Mouse (Mus musculus) heart, adult 18-20 months (tissue): ENCODE data around the gene Serf2. TPM values are rescaled to one million over a fixed set of nuclear protein-coding genes. Genes with fewer than 3 reads are reported as not detected.
"Not testable (repeated sequence)": the region's sequence is repeated elsewhere in the genome, so short reads cannot be mapped to it uniquely, and the experiment has no call there.

Experiments
- DNase-seq, 2 experiments: peaks; one replicate each; pipeline ENCODE4 v3.0.0; 2021 to 2022; ENCODE audit warnings: mixed read lengths in 1 of 2
- total RNA-seq, 2 experiments: library from RNA; stranded (reverse); gene quantifications; 2 replicates each; pipeline ENCODE4 v1.2.3; 2021

Serf2 gene
- total RNA-seq, 2 experiments from 2014 or later, result 366 to 459 TPM

DNA sequence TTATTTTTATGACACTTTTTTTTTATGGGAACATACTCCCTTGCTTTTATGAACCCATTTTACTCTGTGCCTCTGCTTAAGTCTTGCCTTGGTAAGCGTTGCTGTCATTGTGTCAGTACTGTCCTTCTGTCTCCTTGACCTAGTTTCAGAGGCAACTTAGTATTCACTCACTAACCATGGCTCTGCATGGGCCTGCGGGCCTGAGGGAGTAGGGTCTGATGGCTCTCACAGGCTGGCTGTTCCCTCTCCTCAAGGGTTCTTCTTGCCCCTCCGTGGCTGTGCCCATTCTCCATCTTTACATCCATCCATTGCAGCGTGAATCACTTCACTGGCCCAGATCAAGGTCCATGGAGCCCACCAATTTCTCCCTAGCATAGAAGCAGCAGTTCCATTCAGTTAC is 2.5 kb upstream of the Serf2 start:
- no peak for DNase-seq

DNA sequence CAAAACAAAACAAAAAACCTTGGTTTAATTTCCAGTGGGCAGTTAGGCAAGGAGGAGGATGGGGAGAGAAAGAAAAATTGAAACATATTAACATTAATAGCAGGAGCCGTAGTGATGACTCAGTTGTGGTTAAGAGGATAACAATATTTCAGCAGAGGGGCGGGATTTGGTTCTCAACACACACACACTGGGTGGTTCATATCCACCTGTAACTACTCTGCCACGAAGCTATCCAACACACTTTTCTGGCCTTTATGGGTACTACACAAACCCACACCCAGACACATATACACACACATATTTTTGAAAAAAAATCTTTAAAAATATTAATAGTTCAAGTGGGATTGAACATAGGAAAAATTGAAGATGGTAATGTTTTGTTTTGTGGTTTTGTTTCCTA is 2.0 kb upstream of the Serf2 start:
- DNase-seq, result no peak

DNA sequence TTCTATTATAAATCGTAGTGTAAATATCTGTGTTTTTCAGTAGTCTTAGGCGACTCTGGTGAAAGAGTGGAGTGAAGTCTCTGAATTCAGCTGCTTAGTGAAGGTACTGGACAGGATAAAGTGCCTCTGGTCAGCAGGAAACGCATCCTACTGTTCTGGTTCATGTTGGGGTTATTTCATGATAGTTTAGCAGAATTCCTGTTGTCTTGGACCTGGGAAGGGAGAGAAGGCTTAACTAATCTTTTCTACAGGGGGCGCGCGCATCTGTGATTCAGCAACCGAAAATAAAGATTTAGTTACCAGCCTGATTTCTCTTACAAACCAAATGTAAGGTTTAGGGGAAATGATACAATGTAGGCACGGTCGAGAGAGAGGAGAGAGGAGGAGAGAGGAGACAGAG is 859 bp upstream of the Serf2 start:
- DNase-seq, result peak; percentile 58 to 79

DNA sequence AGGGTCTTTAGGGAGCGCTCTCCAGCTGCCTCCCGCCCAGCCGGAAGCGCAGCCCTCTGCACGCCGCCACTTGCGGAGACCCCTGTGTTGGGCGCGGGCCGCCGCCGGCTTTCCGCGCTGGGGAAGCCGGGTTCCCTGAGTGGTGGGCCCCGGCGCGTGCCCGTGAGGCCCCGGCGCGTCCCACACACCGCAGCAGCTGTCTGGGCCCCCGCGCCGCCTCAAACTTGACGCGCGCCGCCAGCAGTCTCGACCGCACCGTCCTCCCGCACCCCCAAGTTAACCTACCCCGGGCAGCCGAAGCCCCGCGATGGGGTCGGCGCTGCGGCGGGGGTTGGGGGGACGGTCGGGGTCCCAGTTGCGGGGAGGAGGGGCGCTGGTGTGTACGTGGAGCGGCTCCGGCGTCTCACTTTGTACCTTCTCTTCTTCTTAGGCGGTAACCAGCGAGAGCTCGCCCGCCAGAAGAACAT is 583 bp downstream of the Serf2 start:
- peak in 1 of 2 experiments; percentile 47 for DNase-seq

DNA sequence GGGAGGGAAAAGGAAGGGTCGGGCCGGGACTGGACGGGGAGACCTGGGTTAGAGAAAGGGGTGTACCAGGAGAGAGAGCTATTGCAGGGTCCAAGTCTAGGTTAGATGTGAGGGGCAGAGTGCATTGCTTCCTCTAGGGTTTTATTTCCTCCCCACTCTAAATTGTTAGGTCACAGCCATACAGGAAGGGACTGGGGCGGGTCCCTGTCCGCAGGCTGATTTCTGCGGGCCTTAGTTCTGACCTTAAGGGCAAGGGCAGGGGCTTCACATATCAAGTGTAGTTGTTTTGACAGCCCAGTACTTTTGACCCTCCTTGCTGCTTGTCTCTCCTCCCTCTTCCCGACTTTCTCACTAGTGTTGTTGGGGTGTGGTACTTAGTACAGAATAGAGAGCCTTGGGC is 1.1 kb downstream of the Serf2 start:
- peak in 1 of 2 experiments; percentile 48 for DNase-seq

DNA sequence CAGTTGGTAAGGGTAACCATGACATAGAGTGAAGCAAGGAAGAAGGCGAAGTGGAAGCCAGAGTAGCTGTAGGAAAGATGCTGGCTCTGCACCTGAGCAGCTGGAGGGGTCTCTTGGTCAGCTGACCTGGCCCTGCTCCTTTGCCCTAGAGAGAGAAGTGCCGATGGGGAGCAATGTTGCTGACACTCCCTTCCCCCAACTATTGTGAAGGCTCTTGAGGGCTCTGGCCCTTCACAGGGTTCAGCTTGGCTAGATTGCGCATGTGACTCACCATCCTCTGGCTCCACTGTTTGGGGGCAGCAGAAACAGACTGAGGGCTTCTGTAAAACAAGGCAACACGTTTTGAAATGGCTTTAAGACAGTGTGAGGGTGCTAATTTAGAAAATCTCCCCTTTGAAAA is 3.4 kb downstream of the Serf2 start:
- DNase-seq, result no peak

DNA sequence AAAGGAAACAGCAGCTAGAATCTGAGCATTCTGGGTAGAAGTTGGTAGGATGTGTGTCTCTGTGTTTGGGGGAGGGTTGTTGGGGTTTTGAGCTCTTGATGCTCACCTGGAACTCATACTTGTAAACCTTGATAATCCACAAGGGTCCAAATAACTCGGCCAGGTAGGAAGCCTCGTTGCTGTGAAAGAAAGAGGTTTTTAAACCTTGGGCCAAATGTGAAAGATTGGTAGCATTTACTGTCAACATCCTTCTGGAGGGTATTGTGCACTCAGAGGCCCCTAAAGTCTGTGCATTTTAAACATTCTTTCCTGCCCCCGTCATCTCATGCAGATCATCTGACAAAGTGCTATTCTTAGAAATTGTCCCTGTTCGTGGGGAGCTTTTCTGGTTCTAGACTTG is 4.0 kb downstream of the Serf2 start, which contains the start of gene Hypk:
Gene Hypk, plus strand, starts transcription at position 301 of the 400 bp plus-strand sequence.
- DNase-seq, result no peak

DNA sequence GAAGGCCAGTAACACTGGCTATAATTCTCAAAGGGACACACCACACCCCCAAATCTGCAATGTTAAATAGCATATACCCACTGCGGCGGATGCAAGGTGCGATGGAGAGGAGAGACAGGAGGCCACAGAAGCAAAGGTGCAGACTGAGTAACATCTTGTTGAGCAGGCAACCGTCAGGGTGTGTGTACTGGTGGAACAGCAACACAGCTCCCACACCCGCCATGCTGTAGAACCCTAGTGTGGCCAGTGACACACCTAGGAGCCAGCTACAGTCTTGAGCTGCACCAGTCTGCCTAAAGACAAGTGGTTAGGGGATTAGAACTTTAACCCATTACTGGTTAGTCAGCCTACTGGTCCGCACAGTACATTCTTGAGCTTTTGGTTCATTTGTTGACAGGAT is 4.9 kb downstream of the Serf2 start:
- no peak for DNase-seq

DNA sequence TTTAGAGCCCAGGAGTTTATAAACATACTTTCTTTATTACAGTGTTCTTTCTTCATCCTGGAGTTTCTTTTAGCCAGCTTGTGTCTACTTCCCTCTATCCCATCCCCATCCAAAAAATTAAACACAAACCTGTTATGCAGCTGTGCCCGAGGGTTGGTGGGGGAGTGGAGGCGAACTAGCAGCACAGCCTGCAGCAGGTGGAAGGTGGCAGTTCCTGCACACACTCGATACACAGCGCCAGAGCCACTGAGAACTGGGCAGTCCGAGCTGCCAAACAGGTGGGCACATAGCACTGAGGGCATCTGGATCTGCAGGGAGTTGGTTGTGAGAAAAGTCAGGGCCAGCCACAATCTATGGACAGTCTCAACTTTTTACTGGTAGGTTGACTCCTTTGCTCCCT is 6.5 kb downstream of the Serf2 start:
- DNase-seq, result no peak

DNA sequence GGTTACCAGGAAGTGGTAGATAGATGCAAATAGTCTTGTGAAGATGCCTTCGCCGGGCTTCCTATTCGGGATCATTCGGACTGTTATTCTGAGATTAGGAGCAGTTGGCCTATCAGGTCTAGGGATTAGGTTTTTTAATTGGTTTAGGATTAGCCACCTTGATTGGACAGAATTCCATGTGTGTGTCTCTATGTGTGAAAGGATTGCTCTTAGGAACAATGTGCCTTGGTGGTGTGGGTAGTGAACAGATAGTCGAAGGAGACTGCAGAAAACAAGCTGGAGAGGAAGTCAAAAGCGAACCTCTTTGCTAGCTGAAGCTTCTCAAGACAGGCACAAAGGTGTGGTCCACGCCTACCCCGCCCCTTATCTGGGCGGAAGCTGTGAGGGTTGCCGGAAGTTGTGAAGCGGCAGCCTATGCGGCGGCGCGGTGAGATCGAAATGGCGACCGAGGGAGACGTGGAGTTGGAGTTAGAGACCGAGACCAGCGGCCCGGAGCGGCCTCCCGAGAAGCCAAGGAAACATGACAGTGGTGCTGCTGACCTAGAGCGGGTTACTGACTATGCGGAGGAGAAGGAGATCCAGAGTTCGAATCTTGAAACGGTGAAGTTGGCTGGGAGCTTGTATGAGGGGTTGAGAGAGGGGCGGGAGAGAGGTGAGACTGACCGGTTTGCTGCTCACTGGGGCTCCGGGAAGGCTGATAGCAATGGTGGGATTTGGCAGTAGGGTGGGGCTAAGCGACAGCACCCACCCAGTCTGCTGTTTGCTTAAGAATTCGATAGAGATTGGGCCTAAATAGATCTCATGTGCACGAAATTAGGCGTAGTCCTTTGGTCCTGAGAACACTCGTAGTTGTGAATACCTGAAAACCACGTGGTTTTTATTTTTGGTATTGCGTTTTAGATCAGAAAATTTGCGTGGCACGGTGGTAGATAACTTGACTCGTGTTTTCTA is 8.0 kb downstream of the Serf2 start, which contains the start of gene Serinc4:
Gene Serinc4, minus strand, starts transcription at position 90 of the 951 bp plus-strand sequence.
- DNase-seq, result peak; percentile 88 to 89

DNA sequence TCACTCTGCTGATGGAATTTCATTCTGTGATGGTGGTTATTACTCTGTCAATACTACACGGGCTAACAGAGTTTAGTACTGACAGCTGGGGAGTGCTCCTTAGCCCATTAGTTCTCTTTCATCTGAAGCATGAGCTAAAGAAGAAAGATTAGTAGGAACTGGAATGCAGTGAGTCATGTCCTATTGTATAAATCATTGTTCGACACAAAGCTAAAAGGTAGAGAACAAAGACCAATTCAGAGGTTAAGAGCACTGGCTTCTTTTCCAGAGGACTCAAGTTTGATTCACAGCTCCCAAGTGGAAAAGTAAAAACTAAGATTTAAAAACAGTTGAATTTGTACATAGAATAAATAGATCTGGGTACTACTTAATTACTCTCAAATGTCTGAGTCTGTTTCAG is 11.1 kb downstream of the Serf2 start:
- DNase-seq, result no peak

DNA sequence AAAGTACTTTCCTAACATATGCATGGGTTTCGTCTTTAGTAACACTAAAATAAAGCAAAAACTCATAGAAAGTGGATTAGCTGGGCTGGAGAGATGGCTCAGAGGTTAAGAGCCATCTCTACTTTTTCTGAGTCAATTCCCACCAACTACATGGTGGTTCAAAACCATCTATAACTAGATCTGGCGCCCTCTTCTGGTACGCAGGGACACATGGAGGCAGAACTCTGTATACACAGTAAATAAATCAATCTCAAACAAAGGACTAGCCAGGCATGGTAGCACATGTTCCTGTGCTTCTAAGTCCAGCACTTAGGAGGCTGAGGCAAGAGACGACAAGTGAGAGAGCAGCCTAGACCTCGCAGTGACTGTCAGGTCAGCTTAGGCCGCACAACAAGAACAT is 20.0 kb downstream of the Serf2 start:
- DNase-seq, result not testable (repeated sequence)

DNA sequence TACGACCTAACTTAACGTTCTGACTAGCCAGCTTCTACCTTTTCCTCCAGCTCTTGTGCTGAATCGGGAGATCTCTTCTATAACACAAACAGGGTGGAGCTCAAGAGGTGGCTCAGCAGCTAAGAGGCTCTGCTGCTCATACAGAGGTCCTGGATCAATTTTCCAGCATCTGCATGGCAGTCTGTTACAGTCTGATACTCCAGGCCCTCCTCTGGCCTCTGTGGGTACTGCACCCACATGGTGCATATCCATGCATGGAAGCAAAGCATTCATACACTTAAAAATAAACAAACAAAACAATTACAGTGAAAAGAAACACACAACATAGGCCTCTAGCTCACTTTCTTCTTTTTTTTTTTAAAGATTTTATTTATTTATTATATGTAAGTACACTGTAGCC is 23.8 kb downstream of the Serf2 start:
- DNase-seq, result not testable (repeated sequence)

DNA sequence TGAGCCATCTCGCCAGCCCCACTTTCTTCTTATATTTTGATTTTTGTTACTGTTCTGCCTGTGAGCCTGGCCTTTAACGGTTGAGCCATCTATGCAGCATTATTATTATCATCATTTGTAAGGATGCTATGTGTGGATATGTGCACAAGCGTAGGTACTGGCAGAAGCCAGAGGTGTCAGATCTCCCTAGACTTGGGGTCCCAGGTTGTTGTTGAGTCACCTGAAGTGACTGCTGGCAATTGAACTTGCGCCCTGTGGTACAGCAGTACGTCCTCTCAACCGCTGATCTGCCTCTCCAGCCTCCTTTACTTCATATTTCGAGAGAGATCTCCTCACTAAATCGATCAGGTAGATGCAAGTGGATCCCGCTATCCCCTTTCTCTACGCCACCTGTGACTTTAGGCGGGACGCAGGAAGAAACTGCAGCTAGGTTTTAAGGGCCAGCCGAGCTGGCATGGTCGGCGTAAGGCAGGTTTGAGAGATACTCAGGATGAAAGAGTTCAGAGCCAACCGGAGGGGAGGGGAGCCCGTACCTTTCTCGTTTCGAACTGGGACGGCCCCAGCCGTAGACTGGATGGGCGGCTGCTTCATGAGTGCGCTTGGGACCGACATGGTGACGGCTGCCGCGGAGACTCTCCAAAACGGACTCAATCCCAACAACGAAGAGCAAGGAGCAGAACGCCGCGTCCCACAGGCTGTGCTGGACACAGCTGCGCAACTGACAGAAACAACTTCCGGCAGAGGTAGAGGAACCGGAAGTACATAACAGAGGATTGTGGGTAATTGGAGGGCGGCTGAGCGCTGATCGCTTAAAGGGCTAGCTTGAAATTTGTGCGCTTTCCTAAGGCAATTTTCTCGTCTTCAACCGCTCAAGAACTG is 24.5 kb downstream of the Serf2 start, which contains the start of gene Mfap1b:
Gene Mfap1b, minus strand, starts transcription at position 767 of the 879 bp plus-strand sequence.
- peak; percentile 88 to 92 for DNase-seq

DNA sequence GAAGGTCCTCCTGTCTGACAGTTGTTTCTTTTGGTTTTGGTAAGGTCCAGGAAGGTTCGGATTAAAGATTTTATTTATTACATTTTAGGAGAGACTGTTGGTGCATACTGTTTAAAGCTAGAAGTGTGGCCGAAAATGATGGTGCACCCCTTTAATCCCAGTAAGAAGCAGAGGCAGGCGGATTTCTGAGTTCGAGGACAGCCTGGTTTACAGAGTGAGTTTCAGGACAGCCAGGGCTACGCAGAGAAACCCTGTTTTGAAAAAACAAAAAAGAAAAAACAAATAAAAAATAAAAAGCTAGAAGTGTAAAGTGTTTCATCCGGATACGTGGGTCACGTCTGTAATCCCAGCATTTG is 25.2 kb downstream of the Serf2 start:
- DNase-seq, result no peak

DNA sequence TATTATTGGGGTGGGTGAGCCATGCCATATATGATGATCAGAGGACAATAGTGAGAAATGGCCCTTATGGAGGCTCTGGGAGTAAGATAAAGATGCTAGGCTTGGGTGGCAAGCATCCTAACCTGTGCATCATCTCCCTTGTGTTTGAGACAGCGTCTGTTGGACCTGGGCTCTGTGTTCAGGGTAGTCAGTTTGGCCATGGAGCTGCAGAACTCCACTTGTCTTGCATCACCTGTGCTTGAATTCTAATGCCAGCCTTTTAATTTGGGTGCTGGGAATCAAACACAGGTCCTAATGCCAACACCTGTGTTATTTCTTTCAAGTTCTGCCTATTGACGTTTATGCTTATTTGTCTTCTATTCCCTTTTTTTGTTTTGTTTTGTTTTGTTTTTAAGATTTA is 26.3 kb downstream of the Serf2 start:
- not testable (repeated sequence) for DNase-seq

DNA sequence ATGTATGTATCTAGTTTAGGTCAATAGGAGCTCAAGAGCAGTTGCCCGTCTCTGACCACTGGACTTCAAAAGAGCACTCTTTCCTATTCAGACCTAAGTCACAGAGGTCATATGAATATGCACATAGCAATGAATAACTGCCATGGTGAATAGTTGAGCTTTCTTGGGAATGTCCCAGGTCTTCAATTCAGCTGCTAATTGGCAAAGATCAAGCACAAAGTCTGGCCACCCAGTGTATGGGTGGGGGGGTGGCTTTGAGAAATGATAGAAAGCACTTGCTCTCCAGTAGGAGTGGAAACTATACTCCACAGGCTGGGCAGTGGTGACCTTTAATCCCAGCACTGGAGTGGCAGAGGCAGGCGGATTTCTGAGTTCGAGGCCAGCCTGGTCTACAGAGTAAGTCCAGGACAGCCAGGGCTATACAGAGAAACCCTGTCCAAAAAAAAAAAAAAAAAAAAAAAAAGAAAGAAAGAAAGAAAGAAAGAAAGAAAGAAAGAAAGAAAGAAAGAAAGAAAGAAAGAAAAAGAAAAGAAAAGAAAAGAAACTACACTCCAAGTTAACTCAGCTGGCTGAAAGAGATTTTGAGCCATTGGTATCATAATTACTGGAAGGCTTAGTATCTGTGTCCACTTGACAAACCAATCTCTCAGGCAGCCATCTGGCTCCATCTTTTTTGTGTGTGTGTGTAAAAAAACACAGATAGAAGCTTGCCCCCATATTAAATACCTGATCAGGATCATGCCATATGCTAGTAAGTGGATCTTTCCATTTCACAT is 28.7 kb downstream of the Serf2 start:
- no peak for DNase-seq

DNA sequence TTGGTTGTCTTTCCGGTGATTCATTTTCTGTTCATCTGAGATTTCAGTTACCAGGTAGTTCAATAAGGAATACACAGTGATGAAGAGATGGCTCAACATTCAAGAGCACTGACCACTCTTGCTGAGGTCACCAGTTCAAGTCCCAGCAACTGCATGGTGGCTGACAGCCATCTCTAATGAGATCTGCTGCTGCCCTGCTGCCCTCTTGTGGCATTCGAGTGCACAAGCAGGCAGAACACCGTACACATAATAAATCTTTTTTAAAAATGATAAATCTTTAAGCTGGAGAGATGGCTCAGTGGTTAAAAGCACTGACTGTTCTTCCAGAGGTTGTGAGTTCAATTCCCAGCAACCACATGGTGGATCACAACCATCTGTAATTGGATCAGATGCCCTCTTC is 31.5 kb downstream of the Serf2 start:
- peak; percentile 14 to 35 for DNase-seq

DNA sequence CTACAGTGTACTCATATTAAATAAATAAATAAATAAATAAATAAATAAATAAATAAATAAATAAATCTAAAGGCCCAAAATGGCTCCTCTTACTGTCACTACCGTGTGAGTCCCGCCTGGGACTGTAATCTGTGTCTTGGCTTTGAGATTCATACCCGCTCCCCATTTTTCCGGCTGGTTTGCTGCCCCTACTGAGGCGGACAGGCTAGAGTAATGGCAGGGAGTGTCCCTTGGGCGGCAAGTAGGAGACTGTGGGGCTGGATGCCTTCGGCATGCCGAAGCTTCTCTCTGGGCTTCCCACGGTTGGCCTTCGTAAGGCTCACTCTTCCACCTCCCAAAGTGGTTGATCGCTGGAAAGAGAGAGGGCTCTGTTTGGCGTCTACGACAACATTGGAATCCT is 31.9 kb downstream of the Serf2 start:
- not testable (repeated sequence) for DNase-seq

DNA sequence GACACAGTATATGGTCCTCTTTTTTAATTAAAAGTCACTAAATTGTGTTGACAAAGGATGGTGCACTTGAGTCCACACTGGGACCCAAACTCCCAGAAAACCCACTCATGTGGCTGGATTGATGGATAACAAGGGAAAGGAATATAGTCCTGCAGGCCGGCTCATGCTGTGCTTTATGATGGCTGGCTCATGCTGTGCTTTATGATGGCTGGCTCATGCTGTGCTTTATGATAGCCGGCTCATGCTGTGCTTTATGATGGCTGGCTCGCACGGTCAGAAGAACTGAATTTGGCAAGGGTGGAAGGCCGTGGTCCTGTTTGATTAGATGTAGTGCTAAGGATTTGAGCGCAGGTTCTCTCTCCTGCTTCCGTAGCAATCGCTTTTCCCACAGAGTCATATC is 34.6 kb downstream of the Serf2 start:
- no peak for DNase-seq

DNA sequence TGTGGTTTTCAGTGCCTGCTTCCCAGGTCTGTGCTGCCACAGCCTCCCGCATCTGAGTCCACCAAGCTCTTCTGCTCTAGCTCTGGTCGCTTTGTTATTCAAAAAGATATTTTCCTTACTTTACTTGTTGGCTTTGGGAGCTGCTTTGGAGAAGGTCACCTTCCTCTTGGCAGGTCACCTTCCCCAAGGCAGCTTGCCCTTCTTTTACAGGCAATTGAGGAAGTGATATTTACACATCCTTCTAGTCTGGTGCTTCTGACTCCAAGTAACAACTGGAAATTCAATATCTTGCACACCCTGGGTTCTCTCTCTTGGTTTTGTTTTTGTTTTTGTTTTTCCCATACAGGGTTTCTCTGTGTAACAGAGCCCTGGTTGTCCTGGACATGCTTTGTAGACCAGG is 35.4 kb downstream of the Serf2 start:
- not testable (repeated sequence) for DNase-seq

DNA sequence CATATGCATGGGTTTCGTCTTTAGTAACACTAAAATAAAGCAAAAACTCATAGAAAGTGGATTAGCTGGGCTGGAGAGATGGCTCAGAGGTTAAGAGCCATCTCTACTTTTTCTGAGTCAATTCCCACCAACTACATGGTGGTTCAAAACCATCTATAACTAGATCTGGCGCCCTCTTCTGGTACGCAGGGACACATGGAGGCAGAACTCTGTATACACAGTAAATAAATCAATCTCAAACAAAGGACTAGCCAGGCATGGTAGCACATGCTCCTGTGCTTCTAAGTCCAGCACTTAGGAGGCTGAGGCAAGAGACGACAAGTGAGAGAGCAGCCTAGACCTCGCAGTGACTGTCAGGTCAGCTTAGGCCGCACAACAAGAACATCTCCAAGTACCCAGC is 52.6 kb downstream of the Serf2 start:
- not testable (repeated sequence) for DNase-seq
